Mouse (Mus musculus) retina, embryonic 14.5 days (tissue): ENCODE data around the gene Dlx1.

Experiments
- DNase-seq: peaks from one replicate; pipeline ENCODE4 v3.0.0-alpha.2; 2015; ENCODE audit warnings: low spot score

Dlx1 gene

DNA sequence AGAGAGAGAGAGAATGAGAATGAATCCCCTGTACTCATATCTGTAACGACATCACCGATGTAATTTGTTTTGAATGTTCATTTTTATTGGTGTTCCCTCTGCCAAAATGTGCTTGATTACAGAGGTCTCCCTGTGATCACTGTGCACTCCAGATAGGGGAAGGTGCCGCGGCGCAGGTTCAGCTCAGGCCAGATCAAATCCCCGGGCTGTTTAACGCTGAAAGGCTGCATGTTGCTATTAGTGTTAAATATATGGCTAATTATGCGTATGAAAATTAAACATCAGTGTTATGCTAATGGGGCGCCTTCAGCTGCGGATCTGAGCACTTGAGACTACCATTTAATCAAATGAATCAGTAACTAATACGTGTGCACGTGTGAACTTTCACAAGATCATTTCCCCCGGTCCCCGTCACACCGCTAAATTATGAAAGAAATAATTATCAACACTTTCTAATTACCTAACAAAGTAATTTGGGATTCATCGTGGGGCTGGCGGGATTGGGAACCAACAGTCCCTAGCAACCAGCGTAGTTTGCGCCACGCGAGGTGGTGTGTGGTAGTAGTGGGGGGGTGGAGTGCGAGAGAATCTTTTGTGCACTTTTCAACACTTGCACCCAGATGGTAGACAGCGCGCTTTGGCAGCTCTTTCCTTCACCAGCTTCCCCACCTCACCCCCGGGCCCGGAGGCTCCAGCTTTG is at the start of gene Dlx1:
Dlx1 (plus strand) TSS at position 100 of the 700 bp plus-strand sequence.
- DNase-seq: peak; percentile 54

DNA sequence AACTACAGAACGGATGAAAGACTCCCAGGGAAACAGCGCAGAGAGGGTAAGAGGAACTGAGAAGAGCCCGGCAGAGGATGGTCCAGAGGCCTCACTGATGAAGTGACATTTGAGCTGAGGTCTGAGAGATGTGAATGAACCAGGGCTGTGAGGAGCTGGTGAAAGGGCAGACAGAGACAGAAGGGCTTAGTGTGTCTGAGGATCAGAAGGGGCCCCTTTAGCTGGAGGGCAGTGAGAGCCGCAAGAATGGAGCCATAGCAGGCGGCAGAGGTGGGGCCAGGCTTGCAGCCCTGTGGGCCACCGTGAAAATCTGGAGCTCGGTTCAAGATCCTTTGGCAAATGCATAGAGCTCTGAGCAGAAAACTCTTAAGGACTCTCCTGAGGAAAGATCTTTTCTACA is 48.0 kb upstream of the Dlx1 start:
- DNase-seq: no peak

GRCm38 (mm10) chr2:71481825-71482224 is 46.1 kb upstream of the Dlx1 start:
- DNase-seq: no peak

DNA sequence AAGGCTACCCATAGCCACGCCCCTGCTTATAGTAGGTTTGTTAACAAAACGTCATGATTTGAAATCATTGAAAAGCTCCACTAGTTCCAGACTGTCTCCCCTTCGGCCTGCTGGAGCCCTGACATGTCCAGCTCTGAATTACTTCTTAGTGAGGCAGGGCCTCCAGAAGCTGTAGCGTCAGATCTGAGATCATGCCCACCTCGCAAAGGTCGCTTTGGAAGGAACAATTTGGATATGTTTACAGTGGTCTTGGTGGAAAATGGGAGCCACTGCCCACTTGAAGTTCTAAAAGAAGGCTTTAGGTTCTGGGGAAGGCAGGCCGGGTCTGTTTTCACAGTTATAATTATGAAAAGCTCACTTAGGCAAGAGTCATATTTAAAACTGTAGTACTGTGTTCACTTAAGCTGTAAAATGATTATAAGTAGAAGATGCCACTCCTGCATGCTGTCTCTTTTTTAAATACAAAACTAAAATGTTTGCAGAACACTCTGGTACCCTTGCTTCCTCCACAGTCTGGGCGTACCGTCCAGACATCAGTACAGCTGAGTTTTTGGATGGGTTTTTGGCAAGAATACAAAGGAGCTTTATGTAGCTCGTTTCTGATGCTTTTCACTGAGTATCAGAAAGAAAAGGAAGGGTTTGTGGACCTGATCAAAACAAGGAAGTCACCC is 44.7 kb upstream of the Dlx1 start:
- no peak for DNase-seq

GRCm38 (mm10) chr2:71483717-71484066 is 44.2 kb upstream of the Dlx1 start:
- DNase-seq: no peak

- DNase-seq: no peak
Observed at GRCm38 (mm10) chr2:71491295-71491694, 36.6 kb upstream of the Dlx1 start.

DNA sequence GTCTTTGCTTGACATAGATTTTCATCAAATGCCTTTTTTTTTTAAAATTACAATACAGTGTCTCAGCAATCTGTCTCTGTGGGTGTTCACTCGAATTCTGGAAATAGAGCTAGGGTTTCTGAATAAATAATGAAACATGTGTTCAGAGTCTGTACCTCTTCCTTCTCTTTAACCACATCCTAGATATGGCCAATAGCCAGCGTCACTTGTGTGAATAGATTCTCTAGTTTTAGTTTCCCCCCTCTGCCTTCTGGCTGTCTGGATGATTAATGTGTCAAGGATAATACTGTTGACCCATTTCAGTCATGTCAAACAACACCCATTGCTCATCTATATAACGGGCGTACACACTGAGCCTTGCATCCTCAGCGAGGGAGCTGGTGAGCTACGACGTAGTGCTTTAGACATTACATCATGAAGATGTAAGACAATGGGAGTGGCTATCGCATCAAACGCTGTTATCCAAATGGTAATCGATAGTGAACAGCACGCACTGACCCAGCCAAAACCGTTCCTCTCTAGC is 34.7 kb upstream of the Dlx1 start:
- peak; percentile 56 for DNase-seq

DNA sequence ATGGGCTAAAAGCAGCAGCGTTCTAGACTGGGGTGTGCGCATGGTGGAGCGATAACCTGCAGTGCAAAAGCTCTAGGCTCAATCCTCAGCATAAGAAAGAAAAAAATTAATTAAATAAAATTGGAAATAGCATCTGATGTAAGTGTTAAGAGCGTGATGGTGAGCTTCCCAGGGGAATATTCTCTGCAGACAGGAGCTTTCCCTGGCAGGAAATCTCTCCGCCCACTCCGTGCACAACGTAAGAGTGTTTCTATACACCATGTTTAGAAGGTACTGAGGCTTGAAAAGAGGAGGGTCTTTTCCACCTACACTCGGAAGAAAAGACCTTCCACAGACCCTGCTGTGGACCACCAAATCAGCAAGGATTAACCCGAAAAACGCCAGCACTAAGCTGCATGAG is 33.4 kb upstream of the Dlx1 start:
- DNase-seq: no peak

- no peak for DNase-seq
Observed at GRCm38 (mm10) chr2:71494971-71495370, 32.9 kb upstream of the Dlx1 start.

DNA sequence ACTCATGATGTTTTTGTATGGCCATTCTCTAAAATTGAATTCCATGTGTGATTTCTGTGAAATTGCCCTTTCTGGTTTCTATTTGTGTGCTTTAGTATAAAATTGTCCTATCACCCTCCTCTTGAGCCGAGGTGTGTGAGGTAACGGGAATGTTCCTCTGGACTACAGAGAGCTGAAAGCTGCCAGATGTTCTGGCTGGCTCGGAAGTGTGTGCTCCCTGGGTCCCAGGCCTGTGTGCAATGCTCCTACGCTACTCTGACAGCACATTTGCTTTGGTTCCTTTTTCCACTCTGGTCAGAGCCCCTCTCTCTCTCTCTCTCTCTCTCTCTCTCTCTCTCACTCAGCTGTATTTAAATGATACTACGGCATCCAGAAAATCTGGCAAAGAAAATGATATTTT is 30.7 kb upstream of the Dlx1 start:
- no peak for DNase-seq

DNA sequence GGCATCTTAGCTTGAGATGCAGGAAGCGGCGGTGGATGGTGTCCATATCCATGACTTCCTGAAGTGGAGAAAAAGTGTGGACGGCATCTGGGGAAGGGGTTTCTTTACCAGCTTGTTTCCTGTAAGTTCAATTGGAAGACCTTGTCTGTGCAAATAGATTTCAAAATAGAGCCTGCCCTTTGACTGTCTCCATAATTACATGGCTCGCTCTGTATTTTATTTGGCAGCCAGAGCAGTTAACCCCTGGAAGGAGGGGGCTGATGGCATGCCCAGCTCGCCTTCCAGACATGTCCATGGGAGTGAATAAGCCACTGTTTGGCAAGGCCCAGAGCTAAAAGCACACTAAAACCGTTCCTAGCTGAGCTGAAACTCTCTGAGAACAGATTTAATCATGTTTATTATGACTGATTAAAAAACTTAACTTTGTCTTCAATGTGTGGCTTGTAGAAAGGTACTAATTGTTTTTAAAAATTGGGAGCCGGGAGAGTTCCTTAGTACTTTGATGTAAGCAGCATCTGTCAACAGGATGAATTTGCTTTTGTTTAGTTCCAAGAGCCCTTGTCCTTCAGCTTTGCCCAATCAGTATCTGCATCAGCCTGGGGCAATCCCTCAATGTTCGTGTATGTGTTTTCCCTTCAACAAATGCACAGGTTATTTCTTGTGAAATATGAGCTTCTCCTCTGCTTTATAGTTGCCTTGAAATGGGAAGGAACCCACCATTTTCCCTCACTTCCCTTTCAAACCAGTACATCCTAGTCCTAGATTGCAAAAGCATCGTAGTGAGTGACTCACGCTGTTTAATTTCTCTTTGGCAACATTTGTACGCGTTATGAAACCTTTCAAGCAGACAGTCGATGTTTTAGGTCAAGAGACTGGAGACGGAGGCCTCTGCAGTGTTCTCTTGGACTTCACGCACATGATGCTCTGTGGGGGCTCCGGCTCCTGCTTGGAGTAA is 28.4 kb upstream of the Dlx1 start:
- DNase-seq: peak; percentile 16

GRCm38 (mm10) chr2:71504852-71505251 is 23.1 kb upstream of the Dlx1 start:
- DNase-seq: no peak

DNA sequence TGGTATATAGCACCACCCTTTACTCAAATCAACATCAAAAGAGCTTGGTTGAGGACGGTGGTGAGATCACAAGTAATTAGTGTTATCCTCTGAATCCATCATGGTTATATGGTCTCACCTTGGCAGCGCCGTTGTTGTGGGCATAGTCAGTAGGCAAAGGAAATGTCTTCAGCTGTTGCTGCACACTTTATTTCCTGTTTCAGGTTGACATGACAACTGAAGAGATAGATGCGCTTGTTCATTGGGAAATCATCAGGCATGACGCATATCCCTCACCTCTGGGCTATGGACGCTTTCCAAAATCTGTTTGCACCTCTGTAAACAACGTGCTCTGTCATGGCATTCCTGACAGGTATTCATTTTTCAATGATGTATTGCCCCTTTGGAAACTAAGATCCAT is 16.7 kb upstream of the Dlx1 start:
- DNase-seq: no peak

DNA sequence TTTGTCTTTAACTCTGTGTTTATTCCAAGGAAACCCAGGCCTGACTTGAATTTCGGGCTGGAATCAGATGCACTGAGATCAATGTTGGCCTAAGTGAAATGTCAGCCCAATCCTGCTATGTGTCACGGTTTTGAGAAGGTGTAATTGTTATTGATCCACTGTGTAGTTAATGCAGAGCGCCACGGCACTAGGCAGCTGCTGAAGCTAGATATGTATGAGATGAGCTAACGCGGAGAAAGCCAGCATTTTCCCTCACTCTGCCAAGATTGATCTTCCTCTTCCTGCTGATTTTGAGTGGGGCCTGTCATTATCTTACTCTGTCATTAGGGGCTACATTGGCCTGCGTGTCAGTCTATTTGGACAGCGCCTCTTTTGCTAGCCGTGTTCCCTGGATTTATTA is 15.6 kb upstream of the Dlx1 start:
- peak; percentile 46 for DNase-seq

- DNase-seq: no peak
Observed at GRCm38 (mm10) chr2:71516995-71517394, 10.9 kb upstream of the Dlx1 start.

- DNase-seq: peak; percentile 2
Observed at GRCm38 (mm10) chr2:71517466-71518099, 10.3 kb upstream of the Dlx1 start.

DNA sequence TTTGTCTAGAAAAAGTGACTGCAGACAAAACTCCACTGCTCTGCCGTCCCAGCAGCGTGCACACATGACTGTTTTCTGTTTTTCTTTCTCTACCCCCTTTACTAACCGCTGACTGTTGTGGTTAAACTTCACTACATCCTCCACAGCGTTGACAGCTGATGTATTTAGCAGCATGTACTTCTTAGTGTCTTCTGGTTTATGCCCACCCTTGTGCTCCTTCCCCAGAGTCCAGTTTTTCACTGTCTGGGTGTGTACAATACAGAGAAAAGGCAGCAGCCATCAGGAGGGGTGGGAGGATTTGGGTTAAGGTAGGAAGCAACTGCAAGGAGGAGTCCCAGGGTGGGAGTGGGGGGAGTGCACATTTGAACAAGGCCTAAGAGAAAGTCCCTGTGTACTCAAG is 5.0 kb upstream of the Dlx1 start:
- no peak for DNase-seq

DNA sequence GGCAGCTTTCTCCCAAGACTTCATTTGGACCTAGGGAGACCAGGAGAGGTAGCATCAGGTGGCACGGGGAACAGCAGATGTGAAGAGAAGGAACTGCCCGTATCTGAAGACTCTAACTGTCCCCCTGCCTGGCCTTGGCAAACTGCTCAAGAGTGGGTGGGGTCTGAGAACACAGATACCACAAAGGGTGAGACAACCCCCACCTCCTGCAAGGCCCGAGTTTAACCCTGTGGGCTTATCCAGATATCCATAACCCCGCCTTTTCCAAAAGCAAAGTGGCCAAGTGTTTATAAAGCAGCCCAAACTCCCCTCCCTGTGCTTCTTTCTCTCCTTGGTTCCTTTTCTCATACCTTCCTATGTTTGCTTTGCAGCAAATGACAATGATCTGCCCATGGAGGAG is 4.5 kb upstream of the Dlx1 start:
- no peak for DNase-seq

- no peak for DNase-seq
Observed at GRCm38 (mm10) chr2:71524763-71525162, 3.1 kb upstream of the Dlx1 start.

DNA sequence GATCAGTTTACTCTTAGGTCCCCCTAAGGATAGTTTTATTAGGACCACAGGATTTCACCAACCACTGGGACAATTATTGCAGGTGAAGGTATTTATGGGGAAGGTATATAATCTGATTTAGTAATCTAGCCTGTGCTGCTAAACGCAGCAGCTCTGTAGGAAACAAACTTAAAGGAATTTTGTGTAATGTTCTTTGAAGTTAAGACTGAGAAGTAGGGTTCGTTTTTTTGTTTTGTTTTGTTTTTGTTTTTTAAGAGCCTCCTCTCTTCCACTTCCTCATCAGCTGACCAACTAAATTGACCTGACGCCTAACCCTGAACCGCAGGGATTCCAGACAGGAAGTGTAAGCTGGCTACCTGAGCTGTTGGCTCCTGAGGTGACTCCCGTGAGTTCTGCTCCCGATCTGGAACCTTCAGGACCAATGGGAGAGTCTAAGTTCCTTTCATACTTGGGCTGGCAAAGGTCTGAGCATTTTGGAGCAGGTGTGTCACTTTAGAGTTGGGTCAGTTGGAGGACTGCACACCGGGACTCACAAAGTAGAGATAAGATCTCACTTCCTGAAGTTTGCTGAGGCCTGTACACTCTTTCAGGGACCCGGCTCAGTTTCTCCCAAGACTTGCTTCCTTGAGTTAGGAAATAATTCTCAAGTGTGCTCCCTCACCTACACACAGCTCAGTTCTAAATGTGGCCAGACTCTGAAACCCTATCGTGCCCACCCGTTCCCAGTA is 1.2 kb upstream of the Dlx1 start:
- no peak for DNase-seq

DNA sequence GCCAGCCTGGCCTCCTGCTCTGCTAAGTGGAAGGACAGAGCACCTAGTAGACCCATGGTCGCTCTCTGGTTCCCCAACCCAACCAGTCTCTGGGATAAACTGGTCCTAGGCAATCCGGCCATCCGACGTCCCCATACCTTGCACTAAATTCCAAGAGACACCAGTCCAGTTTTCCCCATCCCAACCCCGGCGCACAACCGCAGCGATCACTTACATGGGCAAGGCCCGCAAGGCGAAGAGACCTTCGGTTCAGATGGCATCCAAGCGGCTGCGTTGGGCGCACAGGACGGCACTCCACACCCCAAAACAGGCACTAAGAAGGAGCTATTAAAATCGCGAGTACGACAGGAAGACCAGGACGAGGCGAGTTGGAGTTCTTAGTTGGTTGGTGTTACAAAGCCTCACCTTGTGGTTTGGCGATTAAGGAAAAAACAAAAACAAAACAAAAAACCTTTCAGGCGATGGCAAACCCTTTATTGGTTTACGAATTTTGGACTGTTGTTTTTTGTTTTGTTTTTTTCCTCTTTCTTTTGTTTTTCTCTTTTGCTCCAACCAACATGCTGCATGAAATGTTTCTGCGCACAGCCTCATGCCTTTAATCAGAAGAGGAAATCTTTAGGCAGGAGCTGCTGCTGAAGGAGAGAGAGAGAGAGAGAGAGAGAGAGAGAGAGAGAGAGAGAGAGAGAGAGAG is 445 bp upstream of the Dlx1 start:
- DNase-seq: no peak
